Mouse (Mus musculus): ENCODE data around the gene Nrsn2. TPM values are rescaled to one million over a fixed set of nuclear protein-coding genes. Genes with fewer than 3 reads are reported as not detected.

Nrsn2 gene
- polyA plus RNA-seq (2021) = not detected

DNA sequence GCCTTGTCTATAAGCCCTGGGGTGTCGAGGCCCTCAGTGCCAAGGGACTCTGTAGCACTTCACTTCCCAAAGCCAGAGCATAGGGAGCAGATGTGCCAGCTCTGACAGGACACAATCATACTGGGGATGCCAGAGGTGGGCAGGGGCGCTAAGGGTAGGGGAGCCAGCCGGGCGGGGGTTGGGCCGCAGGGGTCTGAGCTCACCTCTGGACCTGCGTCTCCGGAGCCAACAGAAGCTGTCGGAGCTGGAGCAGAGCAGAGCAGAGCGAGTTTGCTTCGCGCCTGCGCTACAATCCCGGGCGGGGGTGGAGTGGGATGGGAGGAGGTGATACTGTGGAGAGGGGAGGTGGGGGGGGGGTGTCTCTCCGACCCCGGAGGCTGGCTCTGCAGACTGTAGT is at the start of gene Nrsn2:
TSS of gene Nrsn2 (minus strand) at position 294 of the 397 bp plus-strand sequence.
- ChIA-PET POLR2A (no interaction called here), CTCF (no interaction called here)
- peaks cover 9% of the 10 kb centered on the region for H3K27me3 ChIP-seq
- no peak for DNase-seq (ENCODE audit: low read depth, low spot score)
- TF ChIP-seq CTCF (IDR thresholded peaks at IDR 0.05) = no peak
- no peak for ATAC-seq
- in situ Hi-C loops (cut with MboI; ENCODE audit: low pct_unique_long_range_greater_than_20kb) = no loop called here

DNA sequence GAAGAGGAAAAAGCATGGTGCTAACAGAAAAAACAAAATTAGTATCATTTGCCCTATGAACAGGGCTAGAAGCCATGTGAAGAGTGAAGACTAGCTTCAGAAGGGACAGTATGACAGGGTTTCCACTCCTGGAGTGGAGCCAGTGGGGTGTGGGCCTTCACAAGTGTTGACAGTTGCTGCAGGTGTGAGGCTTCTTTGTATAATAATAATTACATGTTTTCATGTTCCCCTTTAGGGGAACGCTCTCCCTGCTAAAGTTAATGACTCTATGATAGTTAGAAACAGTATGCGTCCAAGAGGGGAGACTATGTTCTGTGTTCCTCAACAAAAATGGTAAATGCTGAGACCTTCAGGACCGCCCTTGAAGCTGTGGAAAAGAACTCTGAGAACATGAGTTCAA is 39.3 kb upstream of the Nrsn2 start:
- no peaks in the 10 kb centered on the region for H3K27me3 ChIP-seq
- in situ Hi-C loops (cut with MboI; ENCODE audit: low pct_unique_long_range_greater_than_20kb) = no loop called here
- no peak for TF ChIP-seq CTCF (IDR thresholded peaks at IDR 0.05)
- ChIA-PET POLR2A (no interaction called here), CTCF (no interaction called here)
- DNase-seq (ENCODE audit: low read depth, low spot score) (no peak), ATAC-seq (no peak)

DNA sequence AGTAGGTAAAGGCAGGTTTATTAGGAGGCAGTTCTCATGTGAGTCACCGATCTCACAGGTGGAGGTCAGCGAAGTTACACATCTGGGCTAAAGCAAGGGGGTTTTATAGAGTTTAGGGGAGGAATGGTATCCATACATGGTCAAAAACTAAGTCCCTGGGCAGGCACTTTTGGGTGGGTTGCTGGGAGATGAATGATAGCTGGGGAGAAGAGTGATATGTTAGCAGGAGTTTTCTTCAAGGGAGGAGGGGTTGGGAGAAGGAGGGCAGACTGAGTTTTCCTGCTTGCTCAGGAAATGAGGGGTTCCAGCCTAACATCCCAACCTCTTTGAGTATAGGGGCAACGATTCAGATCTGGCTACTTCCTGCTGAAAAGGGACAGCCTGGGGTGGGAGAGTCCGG is 38.8 kb upstream of the Nrsn2 start, which contains the start of gene 6820408C15Rik:
TSS of gene 6820408C15Rik (plus strand) at position 301 of the 400 bp plus-strand sequence.
- POLR2A ChIA-PET = no interaction called here
- DNase-seq (ENCODE audit: low read depth, low spot score) (no peak), ATAC-seq (no peak)
- TF ChIP-seq CTCF (IDR thresholded peaks at IDR 0.05) = no peak
- H3K27me3 ChIP-seq = no peaks in the 10 kb centered on the region
- in situ Hi-C loops (cut with MboI; ENCODE audit: low pct_unique_long_range_greater_than_20kb) = no loop called here
- CTCF ChIA-PET = no interaction called here

DNA sequence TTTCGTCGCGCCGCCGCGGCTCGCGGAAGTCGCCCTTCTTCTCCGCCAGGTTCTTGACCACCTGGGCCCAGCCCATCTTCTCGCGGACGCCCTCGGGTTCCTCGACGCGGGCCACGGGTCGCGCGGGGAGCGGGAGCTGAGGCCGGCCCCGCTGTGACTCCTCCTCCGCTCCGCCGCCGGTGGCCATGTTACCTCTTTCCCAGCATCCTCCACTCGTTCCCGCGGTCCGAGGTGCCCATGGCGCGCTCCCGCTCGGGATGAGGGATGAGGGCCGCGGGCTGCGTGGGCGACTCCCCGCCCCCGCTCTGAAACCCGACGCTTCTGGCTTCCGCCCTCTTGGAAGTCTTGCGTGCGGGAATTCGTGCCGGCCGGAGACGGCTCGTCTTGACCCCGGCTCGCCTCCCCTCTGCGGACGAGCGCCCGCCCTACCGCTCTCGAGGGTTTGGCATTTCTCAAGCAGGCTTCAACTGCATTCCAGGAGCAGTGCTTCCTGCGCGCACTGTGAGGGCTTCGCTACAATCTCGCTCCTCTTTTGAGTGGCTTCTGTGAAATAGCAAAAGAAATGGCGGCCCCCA is 38.2 kb upstream of the Nrsn2 start, which contains the start of gene Zcchc3:
TSS of gene Zcchc3 (minus strand) at position 437 of the 575 bp plus-strand sequence.
- no peak for TF ChIP-seq CTCF (IDR thresholded peaks at IDR 0.05)
- ChIA-PET CTCF (interaction anchor here (1.0 kb wide), 1 partner anchor 23 kb away, joined by 4 read pairs; no protein-coding TSS in a partner anchor), POLR2A (no interaction called here)
- in situ Hi-C loops (cut with MboI; ENCODE audit: low pct_unique_long_range_greater_than_20kb) = no loop called here
- no peaks in the 10 kb centered on the region for H3K27me3 ChIP-seq
- DNase-seq (ENCODE audit: low read depth, low spot score) (no peak), ATAC-seq (peak; percentile 71)

DNA sequence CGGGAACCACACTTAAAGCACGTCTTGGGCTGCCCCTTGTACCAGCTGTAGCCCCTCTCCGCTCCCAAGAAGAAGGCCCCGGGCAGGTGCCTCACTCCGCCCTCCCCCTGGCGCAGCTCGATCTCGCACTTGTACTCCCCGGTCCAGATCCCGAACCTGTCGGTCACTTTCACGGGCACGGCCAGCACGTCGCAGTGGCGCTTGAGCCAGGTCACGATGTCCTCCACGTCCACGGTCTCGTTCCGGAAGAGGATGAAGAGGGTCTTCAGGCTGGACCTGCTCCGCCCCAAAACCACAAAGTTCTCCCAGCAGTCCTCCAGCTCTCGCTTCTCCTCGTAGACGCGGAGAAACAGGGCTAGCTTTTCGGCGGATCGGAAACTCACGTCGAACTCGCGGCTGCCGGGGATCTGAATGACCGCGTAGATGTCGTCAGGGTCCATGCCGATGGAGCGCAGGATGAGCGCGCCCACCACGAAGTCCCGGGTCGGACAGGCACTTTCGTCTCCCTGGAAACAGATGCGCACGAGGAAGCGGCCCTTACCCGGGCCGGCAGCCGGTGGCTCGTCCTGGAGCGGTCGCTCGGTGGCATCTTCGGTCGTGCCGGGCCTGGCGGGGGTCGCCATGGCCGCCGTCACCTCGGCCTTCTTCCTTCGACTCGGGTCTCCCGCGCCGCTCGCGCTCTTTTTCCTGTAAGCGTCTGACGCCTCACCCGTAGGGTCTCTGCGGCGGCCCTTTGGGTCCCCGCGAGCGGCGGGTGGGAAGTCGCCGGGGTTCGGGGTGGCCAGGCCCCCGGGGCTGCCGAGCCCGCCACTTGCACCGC is 37.5 kb upstream of the Nrsn2 start:
- DNase-seq (ENCODE audit: low read depth, low spot score) = no peak
- ChIA-PET CTCF (interaction anchor here (1.0 kb wide), 2 partner anchors 24 to 50 kb away, joined by 3 to 4 read pairs; no protein-coding TSS in a partner anchor), POLR2A (interaction anchor here (0.6 to 0.8 kb wide), 2 partner anchors 15 to 25 kb away, joined by 3 read pairs; no protein-coding TSS in a partner anchor)
- in situ Hi-C loops (cut with MboI; ENCODE audit: low pct_unique_long_range_greater_than_20kb) = no loop called here
- TF ChIP-seq CTCF (IDR thresholded peaks at IDR 0.05) = no peak
- peak; percentile 27 for ATAC-seq
- no peaks in the 10 kb centered on the region for H3K27me3 ChIP-seq

DNA sequence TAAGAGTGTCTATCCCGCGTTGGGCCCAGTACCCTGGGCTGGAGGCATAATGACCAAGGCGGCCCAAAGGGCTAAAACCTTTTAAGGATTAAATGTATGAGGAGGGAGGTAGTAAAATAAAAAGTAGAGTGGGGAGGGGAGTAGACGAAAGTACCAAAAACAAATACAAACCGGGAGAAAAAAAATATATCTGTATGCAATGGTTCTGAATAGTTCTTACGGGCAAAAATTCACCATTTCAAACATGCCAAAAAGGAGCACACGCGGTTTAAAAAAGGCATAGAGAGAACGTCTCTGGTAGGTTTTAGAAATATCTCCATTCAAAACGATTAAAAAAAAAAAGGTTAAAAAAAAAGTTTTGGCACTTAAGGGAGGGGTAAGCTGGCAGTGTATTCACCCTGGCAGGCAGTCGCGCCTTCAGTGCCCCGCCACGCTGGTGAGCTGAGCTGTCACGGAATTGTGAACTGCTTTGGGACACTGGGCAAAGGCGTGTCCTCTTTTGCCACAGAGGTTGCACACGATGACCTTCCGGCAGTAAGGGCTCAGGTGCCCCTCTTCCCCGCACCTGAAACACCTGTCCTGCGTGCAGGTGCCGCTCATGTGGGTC is 36.8 kb upstream of the Nrsn2 start:
- no peak for ATAC-seq
- in situ Hi-C loops (cut with MboI; ENCODE audit: low pct_unique_long_range_greater_than_20kb) = no loop called here
- DNase-seq (ENCODE audit: low read depth, low spot score) = no peak
- no peaks in the 10 kb centered on the region for H3K27me3 ChIP-seq
- CTCF ChIA-PET = interaction anchor here (1.0 kb wide), 2 partner anchors 25 to 50 kb away, joined by 3 to 4 read pairs; no protein-coding TSS in a partner anchor
- POLR2A ChIA-PET = interaction anchor here (0.6 to 0.8 kb wide), 2 partner anchors 14 to 26 kb away, joined by 3 read pairs; no protein-coding TSS in a partner anchor
- TF ChIP-seq CTCF (IDR thresholded peaks at IDR 0.05) = no peak

DNA sequence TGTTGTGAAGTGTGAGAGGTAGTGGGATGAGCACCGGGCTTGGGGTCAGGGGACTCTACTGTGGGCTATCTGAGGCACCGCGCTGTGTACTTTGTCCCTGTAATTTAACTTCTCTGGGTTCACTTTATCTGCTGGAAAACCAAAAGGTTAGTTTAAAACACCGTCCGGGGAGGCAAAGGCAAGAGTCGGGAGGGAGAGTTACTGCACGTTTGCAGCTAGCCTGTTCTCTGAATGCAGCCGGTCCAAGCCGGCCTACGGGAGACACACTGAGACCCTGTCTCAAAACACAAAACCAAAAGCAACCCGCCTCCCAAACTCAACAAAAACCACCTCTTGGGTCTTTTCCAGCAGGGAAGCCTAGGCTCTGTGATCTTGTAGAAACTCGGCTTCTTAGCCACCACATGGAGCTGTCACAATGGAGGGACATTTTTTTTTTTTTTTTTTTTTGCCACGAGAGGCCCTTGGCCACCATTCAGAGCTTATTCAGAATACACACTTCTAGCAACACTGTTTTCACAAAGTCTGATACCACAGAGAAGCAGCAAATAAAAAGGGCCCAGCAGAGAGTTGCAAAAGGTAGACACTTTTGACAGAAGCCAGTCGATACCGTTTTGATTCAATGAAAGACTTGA is 36.2 kb upstream of the Nrsn2 start:
- no peak for TF ChIP-seq CTCF (IDR thresholded peaks at IDR 0.05)
- DNase-seq (ENCODE audit: low read depth, low spot score) = no peak
- no peaks in the 10 kb centered on the region for H3K27me3 ChIP-seq
- CTCF ChIA-PET = no interaction called here
- POLR2A ChIA-PET = no interaction called here
- in situ Hi-C loops (cut with MboI; ENCODE audit: low pct_unique_long_range_greater_than_20kb) = no loop called here
- no peak for ATAC-seq

DNA sequence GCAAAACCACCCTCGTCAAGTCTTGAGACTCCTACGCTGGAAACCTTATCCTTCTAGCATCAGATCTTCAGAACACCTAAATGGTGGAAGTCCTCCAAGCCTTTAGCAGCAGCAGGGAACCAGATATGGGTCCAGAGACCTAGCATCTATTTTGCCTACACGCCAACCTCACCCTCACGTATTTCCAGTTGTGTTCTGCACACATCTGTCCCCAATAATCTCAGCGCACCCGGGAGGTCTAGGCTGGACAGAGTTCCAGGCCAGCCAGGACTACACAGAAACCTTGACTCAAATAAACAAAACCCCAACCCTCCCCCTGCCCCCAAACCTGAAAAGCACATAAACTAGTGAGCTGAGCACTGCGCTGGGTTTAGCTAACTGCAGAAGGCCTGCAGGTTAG is 35.0 kb upstream of the Nrsn2 start:
- in situ Hi-C loops (cut with MboI; ENCODE audit: low pct_unique_long_range_greater_than_20kb) = no loop called here
- CTCF ChIA-PET = no interaction called here
- ATAC-seq (no peak), DNase-seq (ENCODE audit: low read depth, low spot score) (no peak)
- H3K27me3 ChIP-seq = no peaks in the 10 kb centered on the region
- POLR2A ChIA-PET = no interaction called here
- no peak for TF ChIP-seq CTCF (IDR thresholded peaks at IDR 0.05)

DNA sequence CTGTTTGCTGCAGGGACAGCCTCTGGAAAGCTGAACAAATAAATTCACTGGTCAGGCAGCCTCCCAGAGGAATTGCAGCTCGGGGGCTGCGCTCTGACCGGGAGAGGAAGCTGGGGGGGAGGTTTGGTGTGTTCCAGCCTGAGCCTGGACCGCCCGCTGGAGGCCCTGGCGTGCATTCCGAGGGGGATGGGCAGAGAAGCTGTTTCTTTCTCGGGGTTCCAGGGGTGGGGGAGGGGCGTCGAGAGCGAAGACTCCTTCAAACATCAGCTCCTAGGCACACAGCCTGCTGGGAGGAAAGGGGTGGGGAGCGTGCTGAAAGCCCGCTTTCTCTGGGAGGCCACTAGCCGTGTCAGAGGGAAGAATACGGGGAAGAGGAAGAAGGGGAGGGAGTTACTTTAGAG is 34.5 kb upstream of the Nrsn2 start:
- TF ChIP-seq CTCF (IDR thresholded peaks at IDR 0.05) = no peak
- ChIA-PET POLR2A (interaction anchor here (1.1 kb wide), 1 partner anchor 13 kb away, joined by 3 read pairs; the partner anchor contains the start of gene Sox12), CTCF (no interaction called here)
- no peaks in the 10 kb centered on the region for H3K27me3 ChIP-seq
- ATAC-seq (no peak), DNase-seq (ENCODE audit: low read depth, low spot score) (no peak)
- in situ Hi-C loops (cut with MboI; ENCODE audit: low pct_unique_long_range_greater_than_20kb) = no loop called here

DNA sequence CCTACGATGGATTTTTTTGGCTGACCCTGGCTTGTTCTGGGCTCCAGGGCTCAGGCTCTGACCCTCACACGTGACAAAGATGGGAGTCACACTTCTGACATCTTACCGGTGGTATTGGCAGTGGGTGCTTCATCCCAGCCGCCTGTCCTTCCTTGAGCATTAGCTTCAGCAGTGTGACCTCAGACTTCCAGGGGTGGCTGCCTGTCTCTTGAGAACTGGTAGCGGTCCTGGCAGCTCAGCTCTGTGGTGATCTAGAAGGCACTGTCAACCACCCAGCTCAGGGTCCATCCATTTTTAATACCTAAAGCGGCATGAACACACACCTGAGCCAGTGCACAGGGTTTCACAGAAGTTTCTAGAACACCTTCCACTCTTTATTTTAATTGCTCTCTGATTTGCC is 33.3 kb upstream of the Nrsn2 start:
- no peaks in the 10 kb centered on the region for H3K27me3 ChIP-seq
- POLR2A ChIA-PET = interaction anchor here (0.6 kb wide), 1 partner anchor 42 kb away, joined by 4 read pairs; no protein-coding TSS in a partner anchor
- CTCF ChIA-PET = no interaction called here
- no peak for ATAC-seq
- no peak for DNase-seq (ENCODE audit: low read depth, low spot score)
- in situ Hi-C loops (cut with MboI; ENCODE audit: low pct_unique_long_range_greater_than_20kb) = no loop called here
- no peak for TF ChIP-seq CTCF (IDR thresholded peaks at IDR 0.05)

Measured in Patski (cell line).